8 mouse cellular contexts compared by ENCODE assay signal in genomic region chr6:142507785-142508162, GRCm38 (mm10). TPM values are rescaled to one million over a fixed set of nuclear protein-coding genes. Genes with fewer than 3 reads are reported as not detected.
DNase-seq lines count a peak whose midpoint lies in the region; ATAC-seq and TF ChIP-seq lines count a peak whose summit lies in the region.

Ldhb (minus strand) TSS chr6:142507957.

- H3K27ac ChIP-seq in hindbrain, embryonic 14.5 days = peak within 1 kb of the TSS; percentile 63
- H3K27ac ChIP-seq in lung, postnatal 0 days (ENCODE audit: low read length) = peak within 1 kb of the TSS; percentile 32; the same call in 1 of the 2 replicates

- 0 out of 2 replicates have a peak, but pooled peaks cover 14% of the 10 kb centered on the region for H3K27me3 ChIP-seq in hindbrain, embryonic 14.5 days (ENCODE audit: control insufficient read depth, insufficient read depth, low read length)
- H3K27me3 ChIP-seq in lung, postnatal 0 days (replicated peaks; ENCODE audit: insufficient read depth, low read length) = no peaks in the 10 kb centered on the region

- peak within 1 kb of the TSS; percentile 74 for H3K9ac ChIP-seq in hindbrain, embryonic 14.5 days
- no peak within 1 kb of the TSS for H3K9ac ChIP-seq in lung, postnatal 0 days (replicated peaks; ENCODE audit: low read depth)

- no peaks in the 10 kb centered on the region for H3K9me3 ChIP-seq in hindbrain, embryonic 14.5 days (ENCODE audit: control insufficient read depth, low read length)
- H3K9me3 ChIP-seq in lung, postnatal 0 days (ENCODE audit: low read length) = no peaks in the 10 kb centered on the region

- WGBS in hindbrain, embryonic 14.5 days = 0% methylated on average over 19 of the region's 19 CpGs
- under 1% methylated on average over 17 of the region's 19 CpGs for WGBS in lung, postnatal 0 days

- peaks cover 20% of the 10 kb centered on the region for H3K4me1 ChIP-seq in hindbrain, embryonic 14.5 days (replicated peaks; ENCODE audit: control insufficient read depth, insufficient read depth, low read length)
- peaks cover 10% of the 10 kb centered on the region; the same call in 1 of the 2 replicates for H3K4me1 ChIP-seq in lung, postnatal 0 days (ENCODE audit: insufficient read depth, low read depth, low read length)

- peak; percentile 98 for ATAC-seq in hindbrain, embryonic 14.5 days (ENCODE audit: low FRiP score)
- ATAC-seq in lung, postnatal 0 days = peak; percentile 97

- DNase-seq in ZHBTc4 (ENCODE audit: low read depth, low spot score) = peak; percentile 98
- peak; percentile 84 to 85 for DNase-seq in cerebellum, postnatal 36 days
- DNase-seq in gastrocnemius, adult 18-20 months (ENCODE audit: low spot score) = peak; percentile 77
- DNase-seq in hindbrain, embryonic 14.5 days (ENCODE audit: low spot score) = peak; percentile 86
- peak; percentile 87 to 93 for DNase-seq in layer of hippocampus, postnatal 14 days (ENCODE audit: low spot score in 2 of 2)
- peak; percentile 97 for DNase-seq in lung, postnatal 0 days (ENCODE audit: low spot score)
- DNase-seq in ovary, postnatal 10 days (ENCODE audit: low spot score) = peak; percentile 77
- peak; percentile 86 to 90 for DNase-seq in thymus, postnatal 36 days

- TF ChIP-seq EP300 in lung, postnatal 0 days (IDR thresholded peaks at IDR 0.05) = no peak

- peaks cover 5% of the 10 kb centered on the region; the same call in 1 of the 2 replicates for H3K36me3 ChIP-seq in hindbrain, embryonic 14.5 days (replicated peaks; ENCODE audit: control insufficient read depth, insufficient read depth)
- H3K36me3 ChIP-seq in lung, postnatal 0 days (ENCODE audit: insufficient read depth, low read length) = no peaks in the 10 kb centered on the region

- H3K4me2 ChIP-seq in hindbrain, embryonic 14.5 days (replicated peaks) = peak within 1 kb of the TSS; percentile 93
- H3K4me2 ChIP-seq in lung, postnatal 0 days (replicated peaks; ENCODE audit: low read depth, low read length) = peak within 1 kb of the TSS; percentile 75

- H3K4me3 ChIP-seq in hindbrain, embryonic 14.5 days (replicated peaks; ENCODE audit: low read length) = peak within 1 kb of the TSS; percentile 59
- H3K4me3 ChIP-seq in lung, postnatal 0 days (ENCODE audit: low read depth, low read length) = peak within 1 kb of the TSS; percentile 46

- TF ChIP-seq CTCF in lung, postnatal 0 days (IDR thresholded peaks at IDR 0.05) = no peak

RNA-seq across cellular contexts. Expression of gene Ldhb, which starts in this region (rescaled TPM):
- total RNA-seq in gastrocnemius, adult 18-20 months (2021) = 100 to 1,000 TPM; 379 to 613 TPM
- 483 and 499 TPM in 2 replicates for polyA plus RNA-seq in hindbrain, embryonic 14.5 days (2014; fragmentation: Nextera tagmentation; extraction: Ambion mirVana)
- 100 to 1,000 TPM; 450 to 461 TPM for total RNA-seq in layer of hippocampus, postnatal 14 days (2021)
- 182 and 184 TPM in 2 replicates for polyA plus RNA-seq in lung, postnatal 0 days (2015; fragmentation: Nextera tagmentation; extraction: Ambion mirVana)

Comparison
In these comparisons a context has a peak if more than half of its experiments do, and no peak if none do; other contexts are left out.
1. Peak in every context shown above with its lines: DNase-seq, ATAC-seq, H3K4me3 ChIP-seq and H3K27ac ChIP-seq.